Mouse (Mus musculus): Measurements from ENCODE around the gene Tbx3. TPM values are rescaled to one million over a fixed set of nuclear protein-coding genes. Genes with fewer than 3 reads are reported as not detected.
A peak's percentile ranks its signal among the peaks of the same experiment; 100 is the strongest.

Gene Tbx3
- total RNA-seq, 2 experiments from 2014 or later = 179 to 231 TPM

DNA sequence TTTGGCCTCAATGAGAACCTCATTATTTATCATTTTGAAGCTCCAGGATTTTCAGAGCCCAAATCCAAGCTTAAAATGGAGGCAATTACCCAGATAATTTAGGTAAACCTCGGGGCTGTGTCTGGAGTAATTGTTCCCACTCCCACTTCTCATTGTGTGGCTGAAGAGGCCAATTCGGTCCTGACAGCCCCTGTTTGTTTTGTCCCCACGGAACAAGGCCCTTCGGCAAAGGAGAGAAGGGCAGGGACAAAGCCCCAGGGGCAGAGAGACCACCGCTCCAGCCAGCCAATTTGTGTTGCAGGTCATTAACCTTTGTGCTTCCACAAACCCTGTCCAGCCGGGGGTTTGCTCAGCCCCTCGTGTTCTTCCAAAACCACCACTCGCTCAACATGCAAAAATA, 24.4 kb downstream of the Tbx3 start:
- DNase-seq (ENCODE audit: low spot score in 2 of 2) = no peak

- DNase-seq (ENCODE audit: low spot score in 2 of 2) = no peak
Observed at GRCm38 (mm10) chr5:119703031-119703430, 32.6 kb downstream of the Tbx3 start.

- no peak for DNase-seq (ENCODE audit: low spot score in 2 of 2)
Observed at GRCm38 (mm10) chr5:119704900-119705299, 34.4 kb downstream of the Tbx3 start.

GRCm38 (mm10) chr5:119706467-119706866, 36.0 kb downstream of the Tbx3 start:
- no peak for DNase-seq (ENCODE audit: low spot score in 2 of 2)

DNA sequence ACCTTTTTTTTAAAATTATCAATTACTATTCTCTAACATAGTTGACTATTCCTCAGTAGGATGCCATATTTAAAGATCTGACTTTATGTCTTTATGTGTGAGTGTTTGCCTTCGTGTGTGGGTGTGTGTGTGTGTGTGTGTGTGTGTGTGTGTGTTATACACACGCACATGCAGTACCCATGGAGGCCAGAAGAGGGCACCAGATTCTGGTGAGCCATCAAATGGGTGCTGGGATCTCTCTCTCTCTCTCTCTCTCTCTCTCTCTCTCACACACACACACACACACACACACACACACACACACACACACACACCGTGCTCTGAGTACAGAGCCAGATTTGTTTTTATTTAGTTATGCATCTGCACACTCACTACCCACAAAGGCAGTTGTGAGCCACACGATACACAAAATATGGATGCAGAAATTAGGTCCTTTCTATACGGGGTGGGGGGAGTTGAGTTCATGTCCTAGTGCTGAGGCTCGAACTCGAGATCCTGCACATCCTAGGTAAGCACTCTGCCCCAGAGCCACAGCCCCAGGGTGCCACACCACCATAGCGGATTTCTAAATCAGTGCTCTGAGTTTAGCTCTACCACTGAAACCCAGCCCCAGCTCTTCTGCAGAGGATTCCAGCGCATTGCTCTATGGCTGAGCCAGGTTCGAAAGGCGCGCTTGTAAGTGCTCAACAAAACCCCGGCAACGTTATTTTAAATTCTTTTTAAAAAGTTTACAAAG, 38.5 kb downstream of the Tbx3 start:
- DNase-seq (ENCODE audit: low spot score in 2 of 2) = no peak

- DNase-seq (ENCODE audit: low spot score in 2 of 2) = no peak
Observed at GRCm38 (mm10) chr5:119709826-119710559, 39.5 kb downstream of the Tbx3 start.

- DNase-seq (ENCODE audit: low spot score in 2 of 2) = no peak
Observed at GRCm38 (mm10) chr5:119710756-119711155, 40.3 kb downstream of the Tbx3 start.

DNA sequence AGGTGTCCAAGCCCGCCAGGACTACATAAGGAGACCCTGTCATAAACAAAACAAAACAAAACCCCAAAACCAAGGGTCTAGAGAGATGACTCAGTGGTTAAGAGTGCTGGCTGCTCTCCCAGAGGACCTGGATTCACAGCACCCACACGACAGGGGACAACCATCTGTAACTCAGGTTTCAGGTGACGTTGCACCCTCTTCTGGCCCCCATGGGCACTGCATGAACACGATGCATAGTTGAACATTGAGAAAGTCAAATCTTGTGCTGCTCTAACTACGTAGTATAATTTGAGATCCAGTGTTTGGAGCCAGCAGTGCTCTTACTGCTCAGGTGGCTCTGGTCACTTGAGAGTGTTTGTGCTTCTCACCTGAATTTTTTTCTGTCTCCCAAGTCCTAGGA, 41.2 kb downstream of the Tbx3 start:
- DNase-seq (ENCODE audit: low spot score in 2 of 2) = no peak

GRCm38 (mm10) chr5:119712679-119713246, 42.3 kb downstream of the Tbx3 start:
- peak; percentile 70 to 73 for DNase-seq (ENCODE audit: low spot score in 2 of 2)

DNA sequence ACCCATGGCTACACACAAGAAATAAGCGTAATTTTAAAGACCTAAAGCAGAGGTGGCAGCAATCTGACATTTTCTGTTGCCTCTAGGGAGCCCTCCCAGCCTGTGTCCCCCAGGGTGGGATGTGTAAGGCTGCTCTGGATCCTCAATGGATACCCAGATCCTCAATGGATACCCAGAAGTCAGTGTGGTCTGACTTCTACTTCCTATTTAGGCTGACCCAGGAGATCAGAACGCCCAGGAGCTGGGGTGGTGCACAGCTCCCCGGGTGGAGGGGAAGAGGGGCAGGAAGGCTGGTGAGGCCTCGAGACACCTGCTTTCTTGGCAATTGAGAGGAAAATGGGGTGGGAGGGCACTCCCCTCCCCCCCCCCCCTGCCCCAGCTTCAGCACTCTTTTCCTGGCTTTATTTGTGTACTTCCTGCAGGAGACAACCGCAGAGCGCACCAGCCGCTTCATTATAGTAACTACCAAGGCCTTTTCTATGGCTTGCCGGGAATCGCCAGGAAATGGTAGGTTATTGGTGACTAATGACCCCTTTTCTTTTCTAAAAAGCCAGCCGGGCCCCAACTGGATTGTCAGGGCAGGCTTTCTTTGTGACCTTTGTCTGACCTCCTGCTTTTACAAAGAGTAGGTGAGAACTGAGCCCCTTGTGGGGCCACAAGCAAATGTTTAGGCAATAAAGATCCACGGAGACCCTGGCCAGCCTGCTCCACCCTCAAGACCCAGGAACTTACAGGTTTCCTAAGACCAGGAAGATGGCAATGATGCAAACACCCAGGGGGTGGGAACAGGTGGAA, 50.2 kb downstream of the Tbx3 start:
- no peak for DNase-seq (ENCODE audit: low spot score in 2 of 2)

DNA sequence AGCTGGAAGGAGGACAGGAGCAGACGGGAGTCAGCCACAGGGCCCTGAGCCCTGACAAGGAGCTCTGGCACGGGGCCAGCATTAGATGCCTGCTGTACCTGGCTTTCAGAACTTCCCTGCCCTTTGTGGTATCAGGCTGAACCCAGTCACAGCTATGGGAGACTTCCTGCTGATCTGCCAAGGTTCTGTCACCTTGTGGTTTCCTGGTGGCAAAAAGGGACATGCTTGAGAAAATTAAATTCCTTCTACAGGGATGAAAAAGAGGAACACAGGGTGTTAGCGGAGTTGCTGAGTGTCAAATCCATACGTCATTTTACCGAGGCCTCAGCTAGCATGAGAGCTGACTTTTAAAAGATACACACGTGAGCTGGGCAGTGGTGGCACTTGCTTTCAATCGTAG, 62.5 kb downstream of the Tbx3 start:
- DNase-seq (ENCODE audit: low spot score in 2 of 2) = no peak

Other genes with a start within 250 kb of the Tbx3 start
- gene Tbx5, start 162.0 kb downstream of the Tbx3 start, total RNA-seq (2021) = under 1 TPM; 0.28 to 0.59 TPM